Mouse (Mus musculus) midbrain, embryonic 11.5 days (tissue): ENCODE data around the gene Dnajb14. TPM values are rescaled to one million over a fixed set of nuclear protein-coding genes. Genes with fewer than 3 reads are reported as not detected.

Experiments
- ATAC-seq: fragments of 200-750 bp; cut with Nextera tagmentation; 2 replicates; pipeline ENCODE4 v1.8.0; 2017; ENCODE audit warnings: moderate TSS enrichment, moderate library complexity; ENCODE audit not compliant: low FRiP score
- DNase-seq: peaks from one replicate; pipeline ENCODE4 v3.0.0; 2015; ENCODE audit warnings: low spot score; ENCODE audit errors: missing footprints
- H3K27ac ChIP-seq: fragments of 300-500 bp; sonication (generic); 2 replicates; pipeline ENCODE4 v1.5.1; 2014; ENCODE audit warnings: low read depth, low read length
- H3K27me3 ChIP-seq: fragments of 300-500 bp; sonication (generic); 2 replicates; pipeline ENCODE4 v1.6.1; 2014; ENCODE audit warnings: mild to moderate bottlenecking, low read length, moderate library complexity, mixed read lengths; ENCODE audit not compliant: control insufficient read depth, insufficient read depth
- H3K36me3 ChIP-seq: fragments of 300-500 bp; sonication (generic); 2 replicates; pipeline ENCODE4 v1.6.1; 2014; ENCODE audit warnings: mild to moderate bottlenecking, low read length, moderate library complexity, mixed read lengths; ENCODE audit not compliant: control insufficient read depth, insufficient read depth
- H3K4me1 ChIP-seq: fragments of 300-500 bp; sonication (generic); 2 replicates; pipeline ENCODE4 v1.6.1; 2014; ENCODE audit warnings: low read length; ENCODE audit not compliant: control insufficient read depth, insufficient read depth
- H3K4me2 ChIP-seq: fragments of 300-500 bp; sonication (generic); 2 replicates; pipeline ENCODE4 v1.6.1; 2014; ENCODE audit warnings: mild to moderate bottlenecking, moderate library complexity
- H3K4me3 ChIP-seq: fragments of 300-500 bp; sonication (generic); 2 replicates; pipeline ENCODE4 v1.5.1; 2014; ENCODE audit warnings: low read depth, low read length
- H3K9ac ChIP-seq: fragments of 300-500 bp; sonication (generic); 2 replicates; pipeline ENCODE4 v1.6.1; 2014; ENCODE audit warnings: low read length
- H3K9me3 ChIP-seq: fragments of 300-500 bp; sonication (generic); 2 replicates; pipeline ENCODE4 v1.6.1; 2016; ENCODE audit warnings: low read length; ENCODE audit not compliant: control insufficient read depth
- WGBS: fragments of 180-500 bp; shearing (Covaris S2); extraction: QIAGEN DNeasy Blood & Tissue Kit; methylation state at CpG from one replicate; pipeline ENCODE4 v1.1.7; 2014; 5-methylcytosine and 5-hydroxymethylcytosine counted together
- polyA plus RNA-seq: library from polyadenylated mRNA; unstranded; fragments of >200 nt; fragmentation: Nextera tagmentation; extraction: Ambion mirVana; gene quantifications from 2 replicates; pipeline ENCODE4 v1.2.1, GENCODE M21; 2014

Gene Dnajb14
- polyA plus RNA-seq: 9.9 and 10.8 TPM in 2 replicates

DNA sequence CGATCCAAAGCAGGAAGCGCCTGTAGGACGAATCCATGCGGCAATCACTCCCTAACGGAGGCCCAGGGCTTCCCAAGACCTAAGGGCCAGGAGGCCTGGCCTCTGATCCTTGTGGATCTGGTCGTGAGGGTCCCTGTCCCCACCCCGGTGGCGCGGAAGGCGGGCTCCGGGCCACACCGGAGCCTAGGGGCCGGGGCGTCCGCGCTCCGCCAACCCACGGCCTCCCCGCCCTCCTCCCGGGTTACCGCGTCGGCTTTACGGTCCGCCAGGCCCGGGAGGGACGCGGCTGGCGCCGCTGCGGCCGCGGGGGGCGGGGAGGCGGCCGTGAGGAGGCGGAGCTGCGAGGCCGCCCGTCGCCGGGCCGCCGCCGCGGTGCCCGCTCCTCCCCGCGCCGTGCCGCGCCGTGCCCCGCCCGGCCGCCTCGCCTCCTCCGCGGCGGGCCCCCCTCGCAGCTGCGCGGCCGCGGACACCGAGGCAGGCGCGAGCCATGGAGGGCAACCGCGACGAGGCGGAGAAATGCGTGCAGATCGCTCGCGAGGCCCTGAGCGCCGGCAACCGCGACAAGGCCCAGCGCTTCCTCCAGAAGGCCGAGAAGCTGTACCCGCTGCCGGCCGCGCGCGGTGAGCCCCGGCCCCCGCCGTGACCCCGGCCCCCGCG, at the start of gene Dnajb14:
Gene Dnajb14 (plus strand): TSS at position 239 of the 657 bp plus-strand sequence.
- peak; percentile 38 for ATAC-seq
- peak; percentile 98 for DNase-seq
- Histone ChIP-seq H3K9me3 (no peaks in the 10 kb centered on the region), H3K4me2 (peak within 1 kb of the TSS; percentile 66), H3K27ac (peak within 1 kb of the TSS; percentile 97), H3K4me3 (peak within 1 kb of the TSS; percentile 53), H3K27me3 (no peaks in the 10 kb centered on the region), H3K4me1 (peaks cover 8% of the 10 kb centered on the region), H3K36me3 (no peaks in the 10 kb centered on the region), H3K9ac (peak within 1 kb of the TSS; percentile 87)
- 0% methylated on average over 51 of the region's 94 CpGs for WGBS

DNA sequence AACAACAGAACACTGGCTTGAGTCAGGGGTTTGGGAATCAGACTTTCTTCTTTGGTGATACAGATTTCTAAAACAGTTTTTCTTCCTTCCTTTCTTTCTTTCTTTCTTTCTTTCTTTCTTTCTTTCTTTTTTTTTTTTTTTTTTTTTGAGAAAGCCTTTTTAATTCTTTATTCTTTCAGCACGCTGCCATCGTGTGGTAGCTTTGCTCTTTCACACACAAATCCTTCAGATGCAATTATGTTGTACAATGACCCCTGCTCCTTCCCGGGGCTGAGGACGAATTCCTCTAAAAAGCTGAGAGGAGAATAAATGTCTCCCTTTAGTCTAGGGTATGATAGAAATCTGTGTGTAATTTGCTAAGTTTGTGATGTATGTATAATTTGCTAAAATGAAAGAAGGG, 48.8 kb upstream of the Dnajb14 start:
- no peaks in the 10 kb centered on the region; the same call in 1 of the 2 replicates for H3K4me1 ChIP-seq
- no peak overlapping the region for H3K4me2 ChIP-seq
- no peaks in the 10 kb centered on the region for H3K36me3 ChIP-seq
- no peak overlapping the region for H3K4me3 ChIP-seq
- 13% methylated on average over 4 of the region's 4 CpGs for WGBS
- H3K9ac ChIP-seq: no peak overlapping the region
- ATAC-seq (no peak), DNase-seq (no peak)
- H3K27me3 ChIP-seq: no peaks in the 10 kb centered on the region
- H3K27ac ChIP-seq: no peak overlapping the region
- no peaks in the 10 kb centered on the region for H3K9me3 ChIP-seq

DNA sequence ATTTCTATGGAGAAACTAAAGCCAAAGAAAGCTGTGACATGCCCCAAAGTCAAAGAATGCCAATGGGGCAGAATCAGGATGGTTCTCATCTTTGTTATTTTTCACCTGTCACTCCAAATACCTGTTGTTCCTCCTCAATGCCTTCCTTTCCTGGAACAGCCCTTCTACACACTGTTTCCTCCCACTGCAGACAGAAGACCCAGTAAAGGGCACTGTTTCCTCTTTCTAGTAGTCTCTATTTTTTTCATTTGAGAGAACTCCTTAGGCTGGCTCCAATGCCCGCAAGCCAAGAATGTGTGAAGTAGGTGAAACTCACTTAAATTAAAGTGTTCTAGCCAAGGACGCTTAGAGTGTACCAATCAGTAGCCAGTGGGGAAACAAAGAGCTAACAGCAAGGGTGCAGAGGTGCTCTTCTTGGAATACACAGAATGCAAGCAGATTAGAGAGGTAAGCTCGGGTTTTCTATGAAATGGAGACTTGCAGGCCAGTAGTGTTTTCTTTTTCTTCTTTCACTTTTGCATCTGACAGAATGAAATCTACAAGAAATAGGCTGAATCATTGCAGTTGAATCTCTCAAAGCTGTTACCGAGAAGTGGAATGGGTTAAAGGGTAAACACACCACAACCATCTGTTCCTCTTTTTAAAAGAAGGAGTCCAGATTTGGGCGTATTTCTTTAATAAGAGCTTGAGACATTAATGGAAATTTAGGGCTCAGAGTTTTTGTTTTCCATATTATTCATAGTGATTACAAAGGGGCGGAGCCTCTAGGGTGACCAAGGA, 46.6 kb upstream of the Dnajb14 start:
- Histone ChIP-seq H3K27ac (no peak overlapping the region), H3K4me1 (no peaks in the 10 kb centered on the region; the same call in 1 of the 2 replicates), H3K9me3 (peaks cover 3% of the 10 kb centered on the region; the same call in 1 of the 2 replicates), H3K27me3 (no peaks in the 10 kb centered on the region), H3K36me3 (no peaks in the 10 kb centered on the region), H3K4me2 (no peak overlapping the region), H3K9ac (no peak overlapping the region), H3K4me3 (no peak overlapping the region)
- ATAC-seq (no peak), DNase-seq (peak; percentile 75)
- WGBS: 74% methylated on average over 6 of the region's 6 CpGs

DNA sequence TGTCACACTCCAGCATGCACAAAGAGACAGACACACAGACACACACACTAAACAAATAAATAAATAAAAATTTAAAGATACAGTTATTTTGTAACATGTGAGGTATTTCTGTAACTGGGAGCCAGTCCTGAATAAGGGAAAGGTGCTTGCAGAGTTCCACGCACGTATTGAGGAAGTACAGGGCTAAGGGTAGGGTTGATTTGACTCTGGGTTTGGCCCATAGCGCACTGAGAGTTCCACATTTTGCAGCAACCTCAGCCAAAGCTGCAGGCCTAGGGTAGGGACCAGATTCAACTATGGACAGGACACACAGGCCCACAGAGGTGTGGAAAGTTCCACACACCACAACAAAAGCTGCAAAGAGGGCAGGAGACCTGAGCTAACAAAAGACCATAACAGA, 44.2 kb upstream of the Dnajb14 start:
- Histone ChIP-seq H3K27ac (no peak overlapping the region), H3K4me2 (no peak overlapping the region), H3K4me3 (no peak overlapping the region), H3K36me3 (no peaks in the 10 kb centered on the region), H3K9ac (no peak overlapping the region), H3K9me3 (peaks cover 3% of the 10 kb centered on the region; the same call in 1 of the 2 replicates), H3K4me1 (peaks cover 4% of the 10 kb centered on the region; the same call in 1 of the 2 replicates), H3K27me3 (no peaks in the 10 kb centered on the region)
- 93% methylated on average over 3 of the region's 3 CpGs for WGBS
- ATAC-seq (no peak), DNase-seq (peak; percentile 51)

DNA sequence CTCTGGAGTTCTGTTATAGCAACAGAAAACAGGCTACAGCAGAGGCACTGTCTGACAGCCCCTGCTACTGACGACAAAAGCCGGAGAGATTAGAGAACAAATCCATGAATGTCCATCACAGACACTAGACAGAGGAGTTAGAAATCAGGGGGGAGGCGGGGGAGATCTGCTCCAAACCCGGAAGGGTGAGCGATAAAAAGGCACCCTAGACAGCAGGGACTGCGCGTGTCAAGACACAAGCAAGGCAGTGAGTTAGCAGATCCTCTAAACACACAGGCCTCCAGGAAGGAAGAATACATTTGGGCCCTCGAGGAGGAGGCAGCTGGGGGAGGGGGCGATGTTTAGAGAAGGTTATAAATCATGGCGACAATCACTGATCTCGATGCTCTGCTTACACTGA, 39.8 kb upstream of the Dnajb14 start:
- peak; percentile 87 for DNase-seq
- H3K27me3 ChIP-seq: no peaks in the 10 kb centered on the region
- no peaks in the 10 kb centered on the region for H3K36me3 ChIP-seq
- peaks cover 4% of the 10 kb centered on the region; the same call in 1 of the 2 replicates for H3K4me1 ChIP-seq
- no peak overlapping the region for H3K4me2 ChIP-seq
- peak overlapping the region; percentile 40; the same call in 1 of the 2 replicates for H3K27ac ChIP-seq
- no peak overlapping the region for H3K4me3 ChIP-seq
- H3K9me3 ChIP-seq: peaks cover 3% of the 10 kb centered on the region; the same call in 1 of the 2 replicates
- WGBS: 42% methylated on average over 11 of the region's 11 CpGs
- ATAC-seq: peak; percentile 48
- H3K9ac ChIP-seq: peak overlapping the region; percentile 1; the same call in 1 of the 2 replicates

DNA sequence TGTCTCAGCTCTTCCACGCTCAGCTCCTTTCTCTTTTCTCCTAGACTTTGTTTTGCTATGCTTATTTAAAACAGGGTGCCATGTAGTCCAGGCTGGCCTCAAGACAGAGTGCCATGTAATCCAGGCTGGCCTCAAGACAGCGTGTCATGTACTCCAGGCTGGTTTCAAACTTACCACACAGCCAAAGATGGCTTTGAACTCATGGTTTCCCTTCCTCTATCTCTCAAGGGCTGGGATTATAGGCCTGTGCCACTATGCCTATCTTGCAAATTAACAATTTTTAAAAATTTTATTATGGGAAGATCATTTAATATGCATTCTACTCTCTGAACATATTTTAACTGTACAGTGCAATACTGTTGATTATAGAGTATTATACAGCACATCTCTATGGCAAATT, 36.3 kb upstream of the Dnajb14 start:
- H3K4me3 ChIP-seq: no peak overlapping the region

DNA sequence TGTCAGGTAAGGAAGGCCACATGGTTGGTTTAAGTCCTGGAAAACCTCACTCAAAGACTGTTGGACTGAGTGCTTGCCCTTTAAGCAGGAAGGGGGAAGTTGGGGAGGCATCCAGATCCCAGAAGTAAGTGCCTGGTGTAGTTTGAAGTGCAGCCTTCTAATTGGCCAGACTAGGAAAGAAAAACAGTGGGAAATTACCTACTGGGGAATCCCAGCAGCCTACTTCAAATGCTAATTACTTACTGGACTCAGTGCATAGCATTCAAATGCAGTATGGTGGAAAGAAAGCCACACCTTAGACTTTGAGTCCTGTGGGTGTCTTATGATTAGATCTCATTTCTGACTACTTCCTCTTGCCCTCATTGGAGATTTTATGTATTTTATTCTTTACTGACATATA, 34.3 kb upstream of the Dnajb14 start:
- DNase-seq: no peak
- H3K36me3 ChIP-seq: no peaks in the 10 kb centered on the region
- no peaks in the 10 kb centered on the region for H3K9me3 ChIP-seq
- H3K4me3 ChIP-seq: no peak overlapping the region
- H3K4me2 ChIP-seq: no peak overlapping the region
- H3K27ac ChIP-seq: no peak overlapping the region
- H3K27me3 ChIP-seq: no peaks in the 10 kb centered on the region
- H3K9ac ChIP-seq: no peak overlapping the region
- no peak for ATAC-seq
- H3K4me1 ChIP-seq: no peaks in the 10 kb centered on the region

More for the DNA sequence above, 36.3 kb upstream of the Dnajb14 start:
- Histone ChIP-seq H3K9me3 (no peaks in the 10 kb centered on the region), H3K36me3 (no peaks in the 10 kb centered on the region), H3K27ac (no peak overlapping the region), H3K9ac (no peak overlapping the region), H3K27me3 (no peaks in the 10 kb centered on the region), H3K4me2 (no peak overlapping the region), H3K4me1 (peaks cover 4% of the 10 kb centered on the region; the same call in 1 of the 2 replicates)
- ATAC-seq (no peak), DNase-seq (no peak)
- WGBS: 82% methylated on average over 2 of the region's 2 CpGs

DNA sequence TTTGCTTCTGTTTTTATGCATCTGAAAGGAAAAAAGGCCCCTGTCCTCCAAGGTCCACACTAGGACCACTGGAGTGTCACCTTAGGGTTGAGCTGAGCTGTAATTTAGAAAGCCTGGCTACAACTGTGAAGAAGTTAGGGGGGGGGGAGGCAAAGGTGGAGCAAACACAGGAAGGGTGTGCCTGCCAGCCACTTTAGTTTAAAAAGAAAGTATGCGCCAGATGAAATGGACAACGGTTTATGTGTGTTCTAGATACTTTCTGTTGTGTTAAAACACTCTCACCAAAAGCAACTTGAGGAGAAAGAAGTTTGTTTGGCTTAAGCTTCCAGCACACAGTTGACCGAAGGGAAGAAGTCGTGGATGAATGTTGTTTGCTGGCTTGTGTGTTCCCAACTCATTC, 33.8 kb upstream of the Dnajb14 start:
- 82% methylated on average over 4 of the region's 4 CpGs for WGBS
- ATAC-seq (no peak), DNase-seq (no peak)
- no peaks in the 10 kb centered on the region for H3K36me3 ChIP-seq
- H3K9me3 ChIP-seq: no peaks in the 10 kb centered on the region
- no peaks in the 10 kb centered on the region for H3K27me3 ChIP-seq
- H3K9ac ChIP-seq: no peak overlapping the region
- H3K4me1 ChIP-seq: no peaks in the 10 kb centered on the region
- H3K4me2 ChIP-seq: no peak overlapping the region
- no peak overlapping the region for H3K4me3 ChIP-seq
- H3K27ac ChIP-seq: no peak overlapping the region

DNA sequence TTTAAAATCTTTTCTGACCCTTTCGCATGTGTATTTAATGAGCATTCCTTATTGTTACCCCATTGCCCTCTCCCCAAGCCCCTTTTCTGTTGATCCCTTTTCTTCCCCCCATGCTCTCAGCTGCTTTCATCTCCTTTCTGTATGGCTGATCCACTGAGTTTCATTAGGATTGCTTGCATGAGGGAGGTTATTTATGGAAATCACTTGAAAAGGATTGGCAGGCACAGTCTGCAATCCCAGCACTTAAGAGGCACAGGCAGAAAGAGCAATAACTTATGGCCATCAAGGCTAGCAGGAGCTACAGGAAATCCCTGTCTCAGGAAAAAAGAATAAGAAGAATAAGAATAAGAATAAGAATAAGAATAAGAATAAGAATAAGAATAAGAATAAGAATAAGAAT, 30.9 kb upstream of the Dnajb14 start:
- Histone ChIP-seq H3K27me3 (no peaks in the 10 kb centered on the region), H3K9me3 (no peaks in the 10 kb centered on the region), H3K4me2 (no peak overlapping the region), H3K4me3 (no peak overlapping the region), H3K4me1 (no peaks in the 10 kb centered on the region), H3K27ac (no peak overlapping the region), H3K36me3 (no peaks in the 10 kb centered on the region), H3K9ac (no peak overlapping the region)
- DNase-seq (no peak), ATAC-seq (no peak)
- 79% methylated on average over 1 of the region's 1 CpGs for WGBS
